Mouse (Mus musculus) T-helper 1 cell (primary cell): Measurements from ENCODE around the gene Zfp458.
"Not testable (repeated sequence)": the region's sequence is repeated elsewhere in the genome, so short reads cannot be mapped to it uniquely, and the experiment has no call there.

Experiments
- in situ Hi-C: fragments of 300-600 bp; cut with MboI, MseI; formaldehyde crosslinking; loops from one replicate; pipeline ENCODE4 v1.15.1; 2025; ENCODE audit warnings: high pct_unique_total_duplicates

The Zfp458 gene

DNA sequence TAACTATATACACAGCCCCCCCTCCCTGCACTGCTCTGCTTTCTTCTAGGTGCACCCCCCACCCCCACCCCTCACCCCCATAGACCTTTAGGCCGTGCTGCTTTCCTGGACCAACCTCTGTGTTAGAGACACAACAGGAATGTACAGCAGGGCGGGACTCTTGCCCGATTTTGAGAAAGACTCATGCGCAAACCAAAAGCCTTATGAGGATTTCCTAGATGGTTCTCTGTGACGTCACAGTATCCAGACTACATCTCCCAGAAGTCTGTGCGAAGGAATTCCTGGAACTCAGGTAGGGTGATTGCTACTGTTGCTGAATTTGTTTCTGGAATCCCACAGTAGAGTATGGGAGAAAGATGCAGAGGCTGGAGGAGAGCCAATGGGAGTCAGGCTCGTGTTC lies at the start of gene Zfp458:
Gene Zfp458, minus strand, starts transcription at position 153 of the 400 bp plus-strand sequence.
- in situ Hi-C loops: no loop called here

DNA sequence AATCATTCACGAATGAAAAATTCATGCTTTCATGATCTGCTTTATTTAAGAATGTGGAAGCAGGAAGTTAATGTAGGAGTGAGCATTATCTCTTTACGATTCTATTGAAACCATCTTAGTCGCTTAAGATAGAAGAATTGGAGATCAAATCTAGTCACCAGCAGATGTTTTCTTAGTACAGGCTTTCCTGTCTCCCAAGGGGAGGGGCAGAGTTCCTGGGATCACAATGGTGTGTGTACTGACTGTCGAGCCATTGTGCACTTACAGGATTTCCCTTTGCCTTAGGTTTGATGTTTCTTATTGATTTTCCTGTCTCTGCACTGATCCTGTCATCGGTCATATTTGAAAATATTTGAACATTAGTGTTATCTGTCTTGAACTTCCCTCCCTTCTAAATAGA lies 28.5 kb upstream of the Zfp458 start:
- in situ Hi-C loops: loop anchor here (5.0 kb wide), 1 partner anchor 184 kb away; the partner anchor contains the start of gene Zfp759

- in situ Hi-C loops: loop anchor here (5.0 kb wide), 1 partner anchor 184 kb away; the partner anchor contains the start of gene Zfp759
Measured at GRCm38 (mm10) chr13:67305822-67306672, 27.8 kb upstream of the Zfp458 start, which contains the start of gene Zfp457. Gene Zfp457, minus strand, starts transcription at chr13:67306485.

DNA sequence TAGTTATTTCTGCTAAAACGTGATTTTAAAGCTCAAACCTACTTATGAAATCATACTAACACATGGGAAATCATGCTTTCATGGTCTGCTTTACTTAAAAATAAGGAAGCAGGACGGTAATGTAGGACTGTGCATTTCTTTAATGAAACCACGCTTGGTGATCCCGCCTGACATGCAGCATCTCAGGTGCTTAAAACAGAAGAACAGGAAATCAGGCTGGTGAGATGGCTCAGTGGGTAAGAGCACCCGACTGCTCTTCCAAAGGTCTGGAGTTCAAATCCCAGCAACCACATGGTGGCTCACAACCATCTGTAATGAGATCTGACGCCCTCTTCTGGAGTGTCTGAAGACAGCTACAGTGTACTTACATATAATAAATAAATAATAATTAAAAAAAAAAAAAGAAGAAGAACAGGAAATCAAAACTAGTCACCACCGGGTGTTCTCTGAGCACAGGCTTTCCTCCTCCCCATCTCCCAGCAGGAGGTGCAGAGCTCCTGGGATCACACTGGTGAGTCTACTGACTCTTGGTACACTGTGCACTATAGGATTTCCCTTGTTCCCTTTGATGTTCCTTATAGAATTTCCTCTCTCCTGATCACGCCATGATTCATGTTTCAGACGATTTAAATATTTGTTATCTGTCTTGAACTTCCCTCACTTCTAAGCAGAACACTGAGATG lies 8.7 kb downstream of the Zfp458 start:
- in situ Hi-C loops: not testable (repeated sequence)

DNA sequence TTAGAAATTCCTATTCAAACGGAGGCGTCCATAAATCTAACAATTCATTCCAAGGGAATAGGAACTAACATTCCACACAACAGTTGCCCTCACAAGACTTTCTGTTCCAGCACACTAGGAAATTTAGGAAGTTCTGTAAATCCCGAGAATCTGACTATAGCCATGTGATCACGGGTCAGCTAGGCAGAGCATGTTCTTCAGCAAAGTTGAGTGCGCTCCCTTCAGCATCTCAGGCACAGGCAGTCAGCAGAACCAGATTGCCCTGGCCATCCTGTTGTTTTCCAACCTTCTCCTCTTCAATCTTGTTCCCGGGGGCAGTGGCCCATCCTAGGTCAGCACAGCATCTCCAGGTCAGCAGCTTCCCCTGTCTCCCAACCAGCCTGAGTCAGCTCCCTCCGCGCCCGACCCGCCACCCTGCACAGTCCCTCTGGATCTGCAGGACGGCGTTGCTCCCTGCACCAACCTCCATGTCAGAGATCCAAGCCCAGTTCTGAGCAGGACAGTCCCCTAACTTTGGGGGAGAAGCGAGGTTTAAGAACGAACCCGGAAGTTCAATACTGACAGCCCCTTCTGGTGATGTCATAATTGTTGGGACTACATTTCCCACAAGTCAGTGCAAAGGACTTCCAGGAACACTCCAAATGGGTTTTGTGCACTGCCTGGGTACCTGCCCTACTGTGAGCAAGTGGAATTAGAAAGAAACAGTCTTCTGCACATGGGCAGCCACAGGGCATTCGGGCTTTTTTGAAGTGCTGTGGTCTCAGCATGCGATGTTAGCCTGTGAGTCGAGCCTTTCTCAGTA lies 9.5 kb downstream of the Zfp458 start:
- in situ Hi-C loops: no loop called here

- in situ Hi-C loops: no loop called here
Measured at GRCm38 (mm10) chr13:67214015-67214607, 64.2 kb downstream of the Zfp458 start.
